Mouse (Mus musculus) inflammation-experienced regulatory T-cells, adult 6 months (primary cell): ENCODE results near the gene E130114P18Rik. TPM values are rescaled to one million over a fixed set of nuclear protein-coding genes. Genes with fewer than 3 reads are reported as not detected.

Experiments
- ATAC-seq: one replicate; pipeline ENCODE4 v1.8.0; 2017
- polyA plus RNA-seq, 3 experiments: library from polyadenylated mRNA; unstranded; fragments of 100-300 nt; shearing (Covaris generic); gene quantifications; one replicate each; pipeline ENCODE4 v1.2.1; 2017

Gene E130114P18Rik
- polyA plus RNA-seq, 3 experiments from 2014 or later, result not detected

DNA sequence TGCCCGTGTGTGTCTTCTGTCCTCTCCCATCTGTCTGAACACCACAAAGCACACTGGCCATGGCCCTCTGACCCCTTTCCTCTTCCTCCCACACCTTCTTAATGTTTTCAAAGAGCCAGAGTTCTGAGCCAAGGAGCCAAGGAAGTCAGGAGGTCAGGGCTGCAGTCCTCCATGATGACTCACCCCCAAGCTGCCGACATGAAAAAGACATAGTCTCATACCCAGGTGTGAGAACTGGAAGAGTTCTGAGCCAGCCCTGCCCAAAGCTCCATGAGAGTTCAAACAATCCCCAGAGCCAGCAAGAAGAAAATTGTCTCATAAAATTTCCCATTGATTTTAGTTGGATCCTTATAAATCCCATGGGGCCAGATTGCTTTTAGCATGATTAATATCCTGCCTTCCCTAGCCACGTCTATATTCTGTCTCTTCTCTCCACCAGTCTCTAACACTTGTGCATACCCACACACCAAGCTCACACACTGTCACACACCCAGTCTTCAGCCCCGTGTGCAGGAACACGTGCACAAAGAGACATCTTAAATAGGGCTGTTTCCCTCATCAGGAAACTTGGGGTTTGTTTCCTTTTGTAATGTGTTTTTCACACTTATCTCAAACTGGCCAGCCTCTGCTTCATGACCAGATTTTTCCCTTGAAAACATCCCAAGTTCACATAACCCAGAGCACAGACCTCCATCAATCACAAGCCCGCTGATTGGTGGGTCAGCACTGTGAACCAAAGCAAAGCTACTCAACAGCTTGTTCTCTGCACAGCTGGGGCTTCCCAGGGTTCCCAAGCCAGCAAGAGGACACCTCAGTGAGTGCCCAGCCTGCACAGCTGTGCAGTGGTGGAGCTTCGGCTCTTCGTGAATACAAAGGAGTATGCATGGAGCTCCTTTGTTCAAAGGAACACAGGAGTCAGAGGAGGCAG lies 88.2 kb downstream of the E130114P18Rik start:
- no peak for ATAC-seq

GRCm38 (mm10) chr4:97686020-97686419 lies 91.9 kb downstream of the E130114P18Rik start:
- ATAC-seq, result no peak

- no peak for ATAC-seq
Measured at GRCm38 (mm10) chr4:97676579-97676937, 101.3 kb downstream of the E130114P18Rik start.

GRCm38 (mm10) chr4:97675741-97676578 lies 101.9 kb downstream of the E130114P18Rik start:
- no peak for ATAC-seq

DNA sequence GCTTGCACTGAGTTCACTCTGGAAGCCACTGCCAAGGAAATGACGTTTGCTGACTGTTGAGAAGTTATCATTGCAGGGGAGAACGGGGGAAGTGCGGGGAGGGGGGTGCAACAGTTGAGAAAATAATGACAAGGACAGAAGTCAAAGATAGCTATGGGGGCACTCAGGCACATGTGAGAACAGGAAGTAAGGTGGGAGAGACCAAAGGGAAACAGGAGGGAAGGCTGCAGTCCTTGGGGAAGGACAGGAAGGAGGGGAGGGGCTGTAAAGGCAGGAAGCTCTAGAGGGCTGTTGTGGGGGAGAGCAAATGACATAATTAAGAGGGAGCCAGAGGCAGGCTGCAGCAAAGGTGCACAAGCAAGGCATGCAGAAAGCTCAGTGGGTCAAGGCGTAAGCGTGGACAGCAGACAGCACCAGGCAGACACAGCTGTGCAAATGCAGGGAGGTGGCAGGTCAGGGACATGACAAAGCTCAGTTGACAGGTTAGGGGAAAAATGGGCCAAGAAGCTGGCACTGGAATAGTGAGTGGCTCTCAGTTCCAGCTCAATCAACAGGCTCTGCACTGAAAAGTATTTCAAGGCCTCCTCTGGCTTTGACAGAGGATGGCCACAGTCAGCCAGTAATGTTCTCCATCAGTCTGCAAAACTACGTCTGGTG lies 103.9 kb downstream of the E130114P18Rik start:
- ATAC-seq, result peak; percentile 32

DNA sequence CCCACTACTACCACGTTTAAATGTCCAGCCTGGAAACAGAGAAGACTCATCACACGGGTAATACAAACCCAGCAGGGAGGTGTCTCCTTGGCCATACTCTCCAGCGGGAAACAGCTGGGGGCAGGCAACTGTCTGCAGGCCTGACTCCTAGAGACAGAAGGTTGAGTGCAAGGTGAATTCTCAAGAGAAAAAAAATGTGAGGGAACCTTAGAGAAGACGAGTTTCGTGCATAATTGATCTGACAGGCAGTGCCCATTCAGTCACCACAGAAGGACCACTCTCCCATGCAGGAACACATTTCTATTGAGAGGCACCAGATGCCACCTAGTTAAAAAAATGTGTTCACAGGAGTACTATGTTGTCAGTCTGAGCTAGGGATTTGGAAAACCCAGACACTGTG lies 105.4 kb downstream of the E130114P18Rik start:
- ATAC-seq, result no peak

DNA sequence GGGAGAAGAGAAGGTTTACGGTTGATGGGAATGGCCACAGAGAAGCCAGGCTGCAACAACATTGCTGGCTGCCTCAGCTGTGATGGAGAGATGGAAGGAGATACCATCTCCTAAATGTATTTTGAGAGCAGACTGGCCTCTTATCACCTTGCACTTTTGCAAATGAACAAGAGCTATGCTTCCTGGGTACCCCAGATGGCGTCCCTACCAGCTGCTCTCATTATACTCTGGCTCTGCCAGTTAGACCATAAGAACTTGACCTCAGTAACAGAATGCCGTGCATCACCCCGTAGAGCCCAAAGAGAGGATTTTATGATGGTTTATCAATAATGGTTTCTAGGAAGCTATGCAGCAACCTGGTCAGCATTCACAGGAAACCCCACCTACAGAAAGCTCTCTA lies 106.0 kb downstream of the E130114P18Rik start:
- no peak for ATAC-seq

- no peak for ATAC-seq
Measured at GRCm38 (mm10) chr4:97670418-97670817, 107.5 kb downstream of the E130114P18Rik start.

DNA sequence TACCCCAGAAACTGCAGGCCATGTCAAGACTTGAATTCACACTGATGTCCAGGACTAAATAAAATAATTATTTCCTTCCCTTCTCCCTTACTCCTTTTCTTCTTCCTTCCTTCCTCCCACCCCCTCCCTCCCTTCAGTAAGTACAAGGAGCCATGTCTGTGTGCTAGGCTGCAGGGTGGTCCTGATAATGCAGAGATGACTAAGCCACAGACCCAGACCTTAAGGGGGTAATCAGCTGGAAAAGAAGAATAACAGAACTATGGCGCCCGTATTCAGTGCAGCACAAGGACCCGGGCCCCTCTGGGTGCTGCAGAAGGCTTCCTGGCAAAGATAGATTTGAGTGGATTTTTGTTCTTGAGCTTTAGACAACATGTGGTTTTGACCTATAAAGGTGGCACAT lies 108.1 kb downstream of the E130114P18Rik start:
- ATAC-seq, result no peak

- no peak for ATAC-seq
Measured at GRCm38 (mm10) chr4:97665428-97665755, 112.5 kb downstream of the E130114P18Rik start.

- ATAC-seq, result no peak
Measured at GRCm38 (mm10) chr4:97664738-97665427, 113.0 kb downstream of the E130114P18Rik start.

GRCm38 (mm10) chr4:97663922-97664321 lies 114.0 kb downstream of the E130114P18Rik start:
- ATAC-seq, result no peak

DNA sequence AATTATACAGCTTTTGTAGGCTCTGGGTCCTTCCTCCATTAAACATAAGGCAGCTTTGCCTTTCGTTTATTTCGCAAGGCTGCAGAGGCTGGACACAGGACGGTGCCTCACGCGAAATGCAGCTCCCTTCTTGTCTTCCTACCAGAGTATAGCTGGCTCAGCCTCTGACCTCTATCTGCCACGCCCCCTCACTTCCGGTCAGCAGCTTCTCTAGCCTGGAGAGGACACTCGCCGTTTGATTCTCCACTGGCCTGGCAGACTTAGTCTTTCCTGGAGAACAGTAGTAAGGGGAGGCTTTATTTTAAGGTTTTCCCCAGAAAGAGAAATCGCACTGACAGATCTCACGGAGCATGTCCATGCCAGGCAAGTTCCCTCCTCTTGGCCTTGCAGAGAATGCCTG lies 115.0 kb downstream of the E130114P18Rik start:
- no peak for ATAC-seq

GRCm38 (mm10) chr4:97661611-97662273 lies 116.1 kb downstream of the E130114P18Rik start:
- ATAC-seq, result no peak

DNA sequence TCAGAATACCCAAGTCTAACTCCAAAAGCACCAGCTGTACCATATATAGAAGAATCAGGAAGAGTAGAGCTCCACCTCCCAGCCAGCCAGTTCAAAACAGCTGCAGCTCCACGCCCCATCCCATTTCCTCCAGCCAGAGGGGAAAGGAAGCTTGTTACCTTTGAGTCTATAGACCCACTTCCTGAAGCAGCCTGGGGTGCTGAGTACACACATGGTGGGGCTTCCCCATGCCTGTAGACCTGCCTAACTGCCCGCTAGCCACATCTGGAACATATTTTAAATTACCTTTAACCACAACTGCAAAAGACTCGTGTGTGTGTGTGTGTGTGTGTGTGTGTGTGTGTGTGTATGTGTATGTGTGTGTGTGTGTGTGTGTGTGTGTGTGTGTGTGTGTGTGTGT lies 120.3 kb downstream of the E130114P18Rik start:
- peak; percentile 95 for ATAC-seq

GRCm38 (mm10) chr4:97649626-97650015 lies 128.3 kb downstream of the E130114P18Rik start:
- ATAC-seq, result no peak

DNA sequence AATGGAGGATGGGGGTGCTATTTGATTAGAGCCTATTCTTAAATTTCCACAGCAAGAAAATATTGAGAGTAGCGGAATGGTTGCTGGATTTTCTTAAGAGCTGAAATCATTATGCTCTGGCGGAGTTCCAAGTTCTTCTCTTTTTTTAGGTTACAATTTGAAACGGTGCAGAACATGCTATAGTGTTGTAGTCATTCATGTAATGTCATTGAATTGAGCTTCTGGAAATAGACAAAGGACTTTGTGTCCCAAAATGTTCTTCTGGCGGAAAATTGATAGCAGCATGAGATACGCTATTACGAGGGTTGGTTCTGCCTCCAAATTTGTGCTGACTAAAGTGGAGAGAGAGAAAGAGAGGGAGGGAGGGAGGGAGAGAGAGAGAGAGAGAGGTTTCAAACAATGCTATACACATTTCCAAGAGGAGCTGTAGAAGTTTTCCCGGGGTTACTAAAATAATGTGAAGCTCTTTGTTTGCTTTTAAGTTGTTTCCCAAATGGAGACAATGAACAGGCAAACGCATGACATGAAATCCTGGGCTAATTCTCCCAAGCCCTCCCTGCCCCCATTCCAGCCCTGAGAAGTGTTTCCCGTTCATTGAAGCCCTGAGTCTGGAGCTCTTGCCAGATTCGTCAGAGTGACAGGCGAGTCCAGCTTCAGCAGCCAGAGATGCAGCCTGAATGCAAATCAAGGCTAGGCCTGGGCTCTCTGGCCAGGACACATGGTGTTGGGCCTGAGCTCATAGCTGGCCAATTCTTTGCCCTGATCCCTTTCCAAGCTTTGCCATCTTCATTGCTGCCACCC lies 128.9 kb downstream of the E130114P18Rik start:
- ATAC-seq, result no peak

DNA sequence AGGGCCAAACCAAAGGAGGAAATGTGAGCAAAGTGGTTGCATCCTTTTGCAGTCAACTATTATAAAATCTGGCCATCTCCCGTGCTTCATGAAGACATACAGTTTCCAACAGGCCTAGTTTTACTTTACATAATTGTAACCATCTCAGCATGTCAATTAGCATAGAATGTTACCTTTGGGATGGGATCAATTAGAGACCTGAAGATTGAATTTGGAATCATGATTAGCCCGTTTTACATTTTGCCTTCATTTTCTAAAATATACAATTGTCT lies 129.5 kb downstream of the E130114P18Rik start:
- ATAC-seq, result no peak

GRCm38 (mm10) chr4:97647700-97648435 lies 130.0 kb downstream of the E130114P18Rik start:
- no peak for ATAC-seq

DNA sequence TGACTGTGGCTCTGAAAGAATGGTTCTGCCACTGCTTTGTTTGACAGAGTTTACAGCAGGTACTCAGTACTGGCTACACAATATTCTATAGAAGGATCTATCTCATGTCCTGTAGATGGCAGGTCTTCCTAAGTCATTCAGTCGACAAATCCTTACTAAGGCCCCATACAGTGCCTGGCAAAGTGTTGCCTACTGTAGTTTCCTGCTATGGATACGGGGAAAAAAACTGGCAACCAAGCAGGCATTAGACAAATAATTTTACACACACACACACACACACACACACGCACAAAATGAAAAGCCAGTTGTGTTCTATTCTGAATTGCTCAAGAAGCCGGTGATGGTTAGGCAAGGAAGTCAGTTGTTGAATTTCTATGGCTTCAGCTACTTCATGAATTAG lies 130.6 kb downstream of the E130114P18Rik start:
- ATAC-seq, result no peak

DNA sequence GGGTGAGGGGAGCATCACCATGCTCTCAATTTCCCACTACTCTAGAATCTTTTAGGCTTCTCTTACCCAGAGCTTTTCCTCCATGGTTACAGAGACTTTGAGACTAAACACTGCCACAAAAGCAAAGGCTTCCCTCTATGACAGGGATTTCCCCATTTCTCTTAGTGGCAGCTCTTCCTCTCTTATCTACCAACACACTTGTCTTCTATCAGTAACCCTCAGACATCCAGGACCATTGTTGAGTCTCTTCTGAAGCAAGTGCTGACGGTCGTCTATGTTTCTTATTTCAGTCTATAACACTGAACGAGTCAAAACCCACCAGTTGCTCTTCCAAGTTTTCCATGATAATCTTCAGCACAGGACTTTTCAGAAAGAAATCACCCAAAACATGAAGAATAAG lies 137.5 kb downstream of the E130114P18Rik start:
- no peak for ATAC-seq
